Comparison of ENCODE assay signal across 8 mouse cellular contexts in the genomic region with DNA sequence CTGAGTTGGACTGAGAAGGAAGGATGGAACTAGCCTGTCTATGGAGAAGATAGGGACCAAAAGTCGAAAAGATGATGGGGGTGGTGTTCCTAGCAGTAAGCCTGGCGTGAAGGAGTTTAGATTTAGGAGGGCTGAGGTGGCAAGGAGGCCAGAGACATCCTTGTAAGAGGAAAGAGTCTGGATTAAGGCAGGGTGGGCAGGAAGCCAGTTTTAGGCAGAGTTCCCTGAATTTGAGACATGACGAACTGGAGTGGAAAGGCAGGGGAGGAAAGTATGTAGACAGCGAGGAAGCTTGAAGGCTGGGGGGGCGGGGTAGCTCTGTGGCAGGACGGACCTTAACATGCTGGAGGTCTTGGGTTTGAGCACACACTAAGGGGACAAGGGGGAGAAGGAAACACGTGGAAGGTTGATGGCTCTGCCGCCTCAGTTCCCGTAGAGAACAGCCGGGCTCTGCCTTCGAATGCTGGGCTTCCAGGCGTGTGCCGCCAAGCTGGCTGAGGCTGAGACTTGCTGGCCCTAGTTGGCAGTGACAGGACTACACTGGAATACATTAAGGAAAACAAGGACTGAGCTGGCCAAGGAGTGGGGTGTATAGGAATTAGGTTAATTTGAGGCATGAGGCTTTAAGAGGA. TPM values are rescaled to one million over a fixed set of nuclear protein-coding genes. Genes with fewer than 3 reads are reported as not detected.
DNase-seq lines count a peak whose midpoint lies in the region; ATAC-seq lines count a peak whose summit lies in the region.

No protein-coding gene starts in this region.

- H3K4me2 ChIP-seq in embryonic facial prominence, embryonic 13.5 days: peak overlapping the region; percentile 92
- H3K4me2 ChIP-seq in hindbrain, embryonic 12.5 days (replicated peaks): peak overlapping the region; percentile 97
- peak overlapping the region; percentile 98 for H3K4me2 ChIP-seq in midbrain, embryonic 14.5 days (ENCODE audit: low read length)

- peaks cover 17% of the 10 kb centered on the region; the same call in 1 of the 2 replicates for H3K36me3 ChIP-seq in embryonic facial prominence, embryonic 13.5 days
- H3K36me3 ChIP-seq in hindbrain, embryonic 12.5 days: no peaks in the 10 kb centered on the region
- no peaks in the 10 kb centered on the region for H3K36me3 ChIP-seq in midbrain, embryonic 14.5 days (ENCODE audit: control insufficient read depth, insufficient read depth, low read length)

- no peaks in the 10 kb centered on the region for H3K27me3 ChIP-seq in embryonic facial prominence, embryonic 13.5 days
- no peaks in the 10 kb centered on the region for H3K27me3 ChIP-seq in hindbrain, embryonic 12.5 days
- no peaks in the 10 kb centered on the region for H3K27me3 ChIP-seq in midbrain, embryonic 14.5 days (ENCODE audit: control insufficient read depth, insufficient read depth, low read length)

- WGBS in embryonic facial prominence, embryonic 13.5 days: 34% methylated on average over 13 of the region's 13 CpGs
- 41% methylated on average over 13 of the region's 13 CpGs for WGBS in hindbrain, embryonic 12.5 days
- 40% methylated on average over 13 of the region's 13 CpGs for WGBS in midbrain, embryonic 14.5 days

- peaks cover 33% of the 10 kb centered on the region for H3K4me1 ChIP-seq in embryonic facial prominence, embryonic 13.5 days
- H3K4me1 ChIP-seq in hindbrain, embryonic 12.5 days: peaks cover 46% of the 10 kb centered on the region
- H3K4me1 ChIP-seq in midbrain, embryonic 14.5 days (ENCODE audit: control insufficient read depth, insufficient read depth, low read length): peaks cover 23% of the 10 kb centered on the region

- peak overlapping the region; percentile 76 for H3K4me3 ChIP-seq in embryonic facial prominence, embryonic 13.5 days
- peak overlapping the region; percentile 67 for H3K4me3 ChIP-seq in hindbrain, embryonic 12.5 days
- no peak overlapping the region for H3K4me3 ChIP-seq in midbrain, embryonic 14.5 days (replicated peaks; ENCODE audit: low read depth, low read length)

- peak; percentile 66 for DNase-seq in kidney, postnatal 10 days
- DNase-seq in kidney, adult 11 months: no peak
- DNase-seq in midbrain, embryonic 14.5 days: peak; percentile 53
- DNase-seq in spleen, postnatal 36 days (ENCODE audit: low spot score in 2 of 2): no peak
- DNase-seq in adrenal gland, adult 8-10 months: no peak
- no peak for DNase-seq in thymus, postnatal 36 days

- no peak for ATAC-seq in embryonic facial prominence, embryonic 13.5 days (ENCODE audit: insufficient number of reproducible peaks, insufficient read depth, low FRiP score, low TSS enrichment, low read depth)
- no peak for ATAC-seq in hindbrain, embryonic 12.5 days (ENCODE audit: low FRiP score)
- no peak for ATAC-seq in midbrain, embryonic 14.5 days (ENCODE audit: low FRiP score, low TSS enrichment)

- H3K9ac ChIP-seq in embryonic facial prominence, embryonic 13.5 days: peak overlapping the region; percentile 82
- peak overlapping the region; percentile 73 for H3K9ac ChIP-seq in hindbrain, embryonic 12.5 days
- no peak overlapping the region for H3K9ac ChIP-seq in midbrain, embryonic 14.5 days (replicated peaks; ENCODE audit: low read length)

- H3K9me3 ChIP-seq in embryonic facial prominence, embryonic 13.5 days: no peaks in the 10 kb centered on the region
- H3K9me3 ChIP-seq in hindbrain, embryonic 12.5 days (replicated peaks): no peaks in the 10 kb centered on the region
- H3K9me3 ChIP-seq in midbrain, embryonic 14.5 days (ENCODE audit: control insufficient read depth, low read length): no peaks in the 10 kb centered on the region

- no peak overlapping the region for H3K27ac ChIP-seq in embryonic facial prominence, embryonic 13.5 days
- H3K27ac ChIP-seq in hindbrain, embryonic 12.5 days: no peak overlapping the region
- no peak overlapping the region for H3K27ac ChIP-seq in midbrain, embryonic 14.5 days (replicated peaks; ENCODE audit: low read depth, low read length)

RNA-seq across cellular contexts. Expression of a gene that starts 2.3 kb away (rescaled TPM):
- 46.8 and 47.5 TPM in 2 replicates for polyA plus RNA-seq in embryonic facial prominence, embryonic 13.5 days (2015; fragmentation: Nextera tagmentation; extraction: Ambion mirVana)
- polyA plus RNA-seq in hindbrain, embryonic 12.5 days (2016; fragmentation: Nextera tagmentation; extraction: Ambion mirVana): 31.1 and 32.5 TPM in 2 replicates
- 5.8 and 11.7 TPM in 2 replicates for polyA plus RNA-seq in midbrain, embryonic 14.5 days (2014; fragmentation: Nextera tagmentation; extraction: Ambion mirVana)
- under 1 TPM; 0.49 to 0.80 (median 0.65) TPM for total RNA-seq in adrenal gland, adult 8-10 months (2022)

RNA-seq across cellular contexts. Expression of a gene that starts 24.4 kb away (rescaled TPM):
- 15.1 and 16.5 TPM in 2 replicates for polyA plus RNA-seq in embryonic facial prominence, embryonic 13.5 days (2015; fragmentation: Nextera tagmentation; extraction: Ambion mirVana)
- polyA plus RNA-seq in hindbrain, embryonic 12.5 days (2016; fragmentation: Nextera tagmentation; extraction: Ambion mirVana): 14.5 and 16.4 TPM in 2 replicates
- 15.0 and 15.5 TPM in 2 replicates for polyA plus RNA-seq in midbrain, embryonic 14.5 days (2014; fragmentation: Nextera tagmentation; extraction: Ambion mirVana)
- total RNA-seq in adrenal gland, adult 8-10 months (2022): 10 to 100 TPM; 12.7 to 24.7 (median 17.1) TPM

Comparison
In these comparisons a context has a peak if more than half of its experiments do, and no peak if none do; other contexts are left out.
1. DNase-seq: peak in kidney, postnatal 10 days (single experiment) and midbrain, embryonic 14.5 days (single experiment); none in kidney, adult 11 months (single experiment), spleen, postnatal 36 days (0 of 2), adrenal gland, adult 8-10 months (single experiment) and thymus, postnatal 36 days (0 of 2).
2. Peak in every context shown above with its lines, with median percentiles within 50 percentile points of each other: H3K4me2 ChIP-seq.